Comparison of ENCODE assay signal across 7 mouse cellular contexts in genomic region chr9:21546789-21547074, GRCm38 (mm10). TPM values are rescaled to one million over a fixed set of nuclear protein-coding genes. Genes with fewer than 3 reads are reported as not detected.
DNase-seq lines count a peak whose midpoint lies in the region; ATAC-seq and TF ChIP-seq lines count a peak whose summit lies in the region.

Gene Carm1 (plus strand): TSS chr9:21546894.

- peak within 1 kb of the TSS; percentile 86 for H3K27ac ChIP-seq in embryonic fibroblast, embryonic 13.5 days (ENCODE audit: insufficient read depth, low read length)
- H3K27ac ChIP-seq in heart, postnatal 0 days (ENCODE audit: low read depth): peak within 1 kb of the TSS; percentile 99

- no peaks in the 10 kb centered on the region for H3K27me3 ChIP-seq in heart, postnatal 0 days (ENCODE audit: control insufficient read depth, insufficient read depth, low read length)

- WGBS in heart, postnatal 0 days: 0% methylated on average over 3 of the region's 52 CpGs

- ATAC-seq in heart, postnatal 0 days (ENCODE audit: insufficient read depth, low read depth): no peak
- ATAC-seq in monocyte, adult 5-6 weeks (replicated peaks; ENCODE audit: insufficient number of reproducible peaks, low FRiP score, low TSS enrichment, poor library complexity, severe bottlenecking): no peak
- ATAC-seq in cerebellum, adult (ENCODE audit: insufficient number of reproducible peaks, low FRiP score, low TSS enrichment): no peak

- TF ChIP-seq CTCF in embryonic fibroblast, embryonic 13.5 days (IDR thresholded peaks at IDR 0.05; ENCODE audit: borderline replicate concordance, insufficient read depth, low read length): no peak
- TF ChIP-seq CTCF in heart, postnatal 0 days (IDR thresholded peaks at IDR 0.05; ENCODE audit: low read depth): no peak

- peaks cover 3% of the 10 kb centered on the region; the same call in 1 of the 2 replicates for H3K4me1 ChIP-seq in embryonic fibroblast, embryonic 13.5 days (ENCODE audit: control insufficient read depth, insufficient read depth, low read length)
- H3K4me1 ChIP-seq in heart, postnatal 0 days (ENCODE audit: control insufficient read depth, insufficient read depth): peaks cover 7% of the 10 kb centered on the region

- H3K9me3 ChIP-seq in heart, postnatal 0 days (replicated peaks; ENCODE audit: control insufficient read depth, low read length): no peaks in the 10 kb centered on the region

- H3K36me3 ChIP-seq in heart, postnatal 0 days (replicated peaks; ENCODE audit: control insufficient read depth, insufficient read depth, low read length): 0 out of 2 replicates have a peak, but pooled peaks cover 6% of the 10 kb centered on the region

- peak within 1 kb of the TSS; percentile 73 for H3K4me2 ChIP-seq in heart, postnatal 0 days (ENCODE audit: low read depth, low read length)

- no peak for TF ChIP-seq POLR2A in embryonic fibroblast, embryonic 13.5 days (IDR thresholded peaks at IDR 0.05; ENCODE audit: low read depth, low read length)

- H3K9ac ChIP-seq in heart, postnatal 0 days (replicated peaks; ENCODE audit: low read depth, low read length): peak within 1 kb of the TSS; percentile 86

- no peak for TF ChIP-seq EP300 in heart, postnatal 0 days (IDR thresholded peaks at IDR 0.05; ENCODE audit: low read depth)

- H3K4me3 ChIP-seq in embryonic fibroblast, embryonic 13.5 days (ENCODE audit: insufficient read depth, low read length): peak within 1 kb of the TSS; percentile 63
- peak within 1 kb of the TSS; percentile 84 for H3K4me3 ChIP-seq in heart, postnatal 0 days (ENCODE audit: low read depth, low read length)

- peak; percentile 72 for DNase-seq in urinary bladder, adult 2 months (ENCODE audit: low spot score)
- no peak for DNase-seq in urinary bladder, postnatal 4 days (ENCODE audit: low spot score in 2 of 2)
- no peak for DNase-seq in heart, postnatal 0 days (ENCODE audit: low spot score)
- peak; percentile 26 to 39 for DNase-seq in left cerebral cortex, adult 9 months (ENCODE audit: low spot score in 2 of 2)

RNA-seq across cellular contexts. Expression of gene Carm1, which starts in this region (rescaled TPM):
- polyA plus RNA-seq in urinary bladder, adult 2 months (2012; rRNA removed): 36.1 and 50.3 TPM in 2 replicates
- 96.3 and 105 TPM in 2 replicates for polyA plus RNA-seq in embryonic fibroblast, embryonic 13.5 days (2011; ENCODE audit: insufficient read length, low read depth, missing spikeins)
- 49.5 and 78.3 TPM in 2 replicates for total RNA-seq in heart, postnatal 0 days (2014; rRNA removed; ENCODE audit: low replicate concordance)
- polyA plus RNA-seq in heart, postnatal 0 days (2015; fragmentation: Nextera tagmentation; extraction: Ambion mirVana): 11.3 and 12.7 TPM in 2 replicates
- total RNA-seq in monocyte, adult 5-6 weeks (2017): 13.5 to 23.0 TPM (median 17.2 TPM) in 3 replicates

Comparison
In these comparisons a context has a peak if more than half of its experiments do, and no peak if none do; other contexts are left out.
1. DNase-seq: peak in urinary bladder, adult 2 months (single experiment) and left cerebral cortex, adult 9 months (2 of 2); none in urinary bladder, postnatal 4 days (0 of 2) and heart, postnatal 0 days (single experiment).